Mouse (Mus musculus): Measurements from ENCODE around the gene Gcn1l1.

Gcn1l1 gene

DNA sequence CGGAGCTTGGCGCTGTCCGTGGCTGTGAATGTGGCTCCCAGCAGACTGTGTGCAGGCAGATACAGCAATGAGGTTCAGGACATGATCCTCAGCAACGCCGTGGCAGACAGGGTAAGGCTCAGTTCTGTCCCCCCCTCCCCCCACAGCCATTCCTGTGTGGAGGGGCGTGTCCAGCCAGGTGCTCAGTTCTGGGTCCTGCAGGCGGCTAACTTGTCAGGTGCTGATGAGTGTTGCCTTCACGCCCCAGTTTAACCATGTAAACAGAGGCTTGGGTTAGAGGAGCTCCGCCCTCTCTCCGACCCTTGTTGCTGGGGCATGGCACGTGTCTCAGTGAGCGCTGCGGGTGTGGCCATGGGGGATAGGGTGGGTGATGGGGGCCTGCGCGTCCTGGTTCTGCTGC lies 54.6 kb downstream of the Gcn1l1 start:
- no peak for DNase-seq

DNA sequence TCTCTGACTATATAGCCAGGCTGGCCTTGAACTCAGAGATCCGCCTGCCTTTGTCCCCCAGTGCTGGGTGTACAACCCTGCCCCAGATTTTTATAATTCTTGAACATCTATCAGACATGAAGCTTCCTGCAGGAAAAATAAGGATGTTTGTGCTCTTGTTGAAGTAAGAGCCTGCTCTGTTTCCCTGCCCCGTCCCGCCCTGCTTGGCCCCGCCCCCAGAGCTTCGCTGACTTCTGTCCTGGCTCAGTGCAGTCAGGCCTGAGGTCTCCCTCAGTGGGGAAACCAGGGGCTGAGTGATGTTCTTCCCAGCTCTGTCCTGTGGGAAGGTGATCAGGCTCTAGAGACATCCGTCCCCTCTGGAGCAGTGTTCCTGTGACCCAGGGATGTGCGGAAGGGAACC lies 57.6 kb downstream of the Gcn1l1 start:
- no peak for DNase-seq

DNA sequence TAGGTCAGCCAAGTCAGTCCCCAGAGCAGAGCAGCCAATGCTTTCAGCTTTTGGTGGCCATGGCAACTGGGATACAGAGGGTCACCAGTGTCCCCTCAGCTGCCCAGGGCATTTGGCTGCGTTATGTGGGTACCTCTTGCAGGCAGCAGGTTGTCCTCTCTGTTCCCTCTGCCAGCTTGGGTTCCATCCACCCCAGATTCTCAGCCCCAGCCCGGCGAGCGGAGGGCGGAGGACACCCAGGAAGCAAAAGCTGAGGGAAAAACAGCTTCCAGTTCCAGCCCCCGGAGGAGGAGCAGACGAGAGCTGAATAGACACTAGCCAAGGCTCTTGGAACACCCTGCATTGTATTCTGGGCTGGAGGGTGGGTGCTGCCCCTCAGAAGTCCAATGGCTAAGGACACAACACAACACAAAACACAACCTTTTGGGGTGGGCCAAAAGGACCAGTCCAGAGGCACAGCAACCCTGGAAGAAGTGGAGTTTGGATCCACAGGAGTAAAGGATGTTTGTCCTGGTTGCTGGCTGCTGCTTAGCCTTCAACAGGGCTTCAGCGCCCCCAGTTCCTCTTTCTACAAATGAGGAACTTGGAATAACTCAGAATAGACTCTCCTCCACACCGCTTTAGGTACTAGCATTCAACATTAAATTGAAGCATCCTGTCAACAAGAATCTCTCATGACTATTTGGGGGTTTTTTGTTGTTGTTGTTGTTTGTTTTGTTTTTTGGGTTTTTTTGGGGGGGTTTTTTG lies 58.8 kb downstream of the Gcn1l1 start:
- no peak for DNase-seq

DNA sequence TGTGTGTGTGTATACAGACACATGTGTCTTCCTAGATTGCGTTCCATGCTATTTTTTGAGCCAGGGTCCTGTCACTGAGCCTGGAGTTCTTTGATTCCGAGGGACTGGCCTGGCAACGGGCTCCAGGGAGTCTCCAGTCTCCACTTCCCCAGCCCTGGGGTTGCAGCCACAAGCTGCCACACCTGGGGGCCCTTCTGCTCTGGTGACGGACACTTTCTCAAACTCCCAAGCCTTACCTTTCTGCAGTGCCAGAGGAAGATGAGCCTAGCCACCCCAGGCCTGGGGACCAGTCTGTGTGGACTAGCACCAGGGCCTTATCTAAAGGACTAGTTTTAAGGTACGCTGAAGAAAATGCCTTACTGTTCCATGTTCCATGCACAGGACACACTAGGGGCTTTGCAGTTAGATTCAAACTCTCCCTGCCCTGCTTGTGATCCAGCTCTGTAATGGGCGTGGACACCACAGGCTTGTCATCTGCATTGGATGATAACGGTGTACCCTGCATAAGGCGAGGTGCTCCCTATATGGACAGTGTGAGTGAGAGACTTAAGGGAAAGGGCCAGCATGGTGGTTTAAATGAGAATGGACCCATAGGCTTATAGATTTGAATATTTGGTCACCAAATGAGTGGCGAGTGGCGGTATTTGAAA lies 61.3 kb downstream of the Gcn1l1 start:
- DNase-seq: no peak

DNA sequence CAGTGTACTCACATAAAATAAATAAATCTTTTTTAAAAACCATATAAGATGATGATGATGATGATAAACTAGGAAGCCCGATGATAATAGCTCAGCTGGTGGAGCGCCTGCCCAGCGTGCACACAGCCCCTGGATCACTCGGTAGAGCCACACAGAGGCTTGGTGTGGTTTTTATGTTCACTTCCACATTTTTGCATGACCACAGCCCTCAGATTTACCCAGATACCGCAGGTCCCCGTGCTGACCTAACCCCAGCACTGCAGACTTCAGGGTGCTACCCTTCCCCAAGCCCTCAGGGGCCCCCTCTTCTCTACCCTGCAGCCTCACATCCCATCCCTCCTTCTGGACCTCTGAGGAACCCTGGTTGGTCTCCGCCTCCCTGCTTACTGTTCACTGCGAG lies 63.0 kb downstream of the Gcn1l1 start:
- no peak for DNase-seq

DNA sequence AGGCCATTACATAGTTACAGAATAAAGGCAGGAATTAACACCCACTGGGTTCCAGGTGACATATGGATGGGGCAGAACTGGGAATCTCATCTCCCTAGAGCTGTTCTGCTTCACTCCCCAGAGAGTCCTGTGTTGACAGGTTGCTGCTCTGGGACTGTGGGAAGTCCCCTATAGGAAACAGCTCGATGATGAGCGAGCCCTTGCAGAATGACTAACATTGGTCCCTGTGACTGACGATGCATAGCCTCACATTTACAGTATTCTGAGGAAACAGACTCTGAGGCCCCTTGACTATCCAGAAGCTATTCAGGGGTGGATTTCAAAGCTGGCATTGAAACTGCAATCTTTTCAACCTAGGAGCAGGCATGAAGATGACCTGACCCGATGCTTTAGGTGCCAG lies 64.6 kb downstream of the Gcn1l1 start:
- no peak for DNase-seq

DNA sequence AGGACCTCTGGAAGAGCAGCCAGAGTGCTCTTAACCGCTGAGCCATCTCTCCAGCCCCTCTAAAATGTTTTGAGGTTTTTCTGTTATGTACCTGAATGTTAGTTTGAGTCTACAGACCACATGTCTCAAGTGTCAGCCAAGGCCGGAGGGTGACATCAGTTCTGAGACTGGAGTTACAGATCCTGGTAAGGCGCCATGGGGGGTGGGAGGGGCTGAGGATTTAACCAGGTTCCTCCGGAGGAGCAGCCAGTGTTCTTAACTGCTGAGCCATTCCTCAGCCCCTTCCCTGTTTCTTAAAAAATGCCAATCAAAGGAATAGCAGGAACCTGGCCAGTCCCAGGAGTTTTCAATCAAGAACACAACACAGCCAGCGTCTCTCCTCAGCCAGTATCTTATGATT lies 65.2 kb downstream of the Gcn1l1 start:
- DNase-seq: no peak

DNA sequence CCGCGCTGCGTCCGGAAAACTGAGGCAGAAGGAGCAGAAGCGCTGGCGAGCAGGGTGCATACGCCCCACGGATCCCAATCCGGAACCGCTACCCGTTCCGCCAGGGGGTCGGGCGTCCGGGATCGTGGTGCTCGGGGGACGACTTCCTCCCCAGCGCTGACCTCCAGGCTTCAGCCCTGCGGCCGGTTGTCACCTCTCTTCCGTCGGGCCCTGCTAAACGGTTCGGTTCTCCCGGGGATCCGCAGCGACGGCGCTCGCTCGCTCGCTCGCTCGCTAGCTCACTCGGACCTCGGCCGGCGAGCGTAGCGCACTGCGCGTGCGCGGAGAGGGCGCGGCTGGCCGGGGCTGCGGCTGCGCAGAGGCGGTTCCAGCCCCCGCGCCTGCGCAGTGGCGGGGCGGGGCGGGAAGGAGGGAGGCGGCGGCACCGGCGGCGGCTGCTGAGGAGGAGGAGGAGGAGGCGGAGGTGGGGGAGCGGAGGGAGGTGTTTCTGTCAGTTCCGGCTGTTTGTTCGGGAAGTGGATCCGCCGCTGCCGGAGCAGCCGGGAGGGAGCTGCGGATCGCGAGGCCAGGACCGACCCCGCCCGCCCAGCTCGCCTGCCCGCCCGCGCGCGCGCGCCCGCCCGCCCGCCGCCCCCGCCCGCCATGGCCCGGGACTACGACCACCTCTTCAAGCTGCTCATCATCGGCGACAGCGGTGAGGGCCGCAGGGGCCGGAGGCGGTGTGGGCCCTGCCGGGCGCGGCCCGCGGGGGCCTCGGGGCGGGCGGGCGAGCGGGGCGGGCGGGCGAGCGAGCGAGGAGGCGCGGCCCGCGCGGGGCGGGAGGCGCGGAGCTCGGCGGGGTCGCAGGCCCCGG lies 66.7 kb downstream of the Gcn1l1 start, which contains the start of gene Rab35:
Gene Rab35 (plus strand): TSS at position 404 of the 853 bp plus-strand sequence.
- DNase-seq: peak; percentile 97

DNA sequence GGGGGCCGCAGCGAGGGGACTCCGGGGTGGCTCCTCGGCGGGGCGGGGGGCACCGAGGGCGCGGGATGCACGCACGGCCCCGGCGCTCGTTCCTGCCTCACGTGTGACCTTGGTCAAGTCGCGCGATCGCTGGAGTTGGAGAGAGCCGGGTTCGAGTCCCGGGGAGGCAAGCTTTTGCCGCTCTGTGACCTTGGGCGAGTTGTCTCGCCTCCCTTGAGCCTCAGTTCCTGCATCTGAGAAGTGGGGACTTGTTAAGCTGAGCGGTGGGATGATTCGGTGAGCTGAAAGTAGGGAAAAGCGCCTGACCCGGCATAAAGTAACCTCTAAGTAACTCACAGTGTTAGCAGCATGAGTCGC lies 67.3 kb downstream of the Gcn1l1 start:
- DNase-seq: peak; percentile 46

DNA sequence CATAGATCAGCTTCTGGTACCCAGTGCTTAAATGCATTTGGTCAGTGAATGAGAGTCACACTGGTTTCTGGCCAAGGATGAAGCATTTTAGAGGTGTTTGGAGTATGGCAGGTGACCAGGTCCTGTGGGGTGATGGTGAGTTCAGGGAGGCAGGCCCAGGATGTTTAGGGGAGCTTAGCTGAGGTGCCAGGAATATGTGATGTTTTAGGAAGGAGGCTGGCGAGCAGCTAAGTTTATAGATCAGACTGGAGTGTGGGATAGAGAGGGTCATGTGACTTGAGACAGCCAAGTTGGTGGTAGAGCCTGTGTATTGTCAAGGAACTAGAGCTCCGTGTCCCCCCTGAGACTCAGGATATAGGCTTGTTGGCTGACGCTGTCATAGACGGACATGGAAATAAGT lies 68.0 kb downstream of the Gcn1l1 start:
- DNase-seq: no peak

DNA sequence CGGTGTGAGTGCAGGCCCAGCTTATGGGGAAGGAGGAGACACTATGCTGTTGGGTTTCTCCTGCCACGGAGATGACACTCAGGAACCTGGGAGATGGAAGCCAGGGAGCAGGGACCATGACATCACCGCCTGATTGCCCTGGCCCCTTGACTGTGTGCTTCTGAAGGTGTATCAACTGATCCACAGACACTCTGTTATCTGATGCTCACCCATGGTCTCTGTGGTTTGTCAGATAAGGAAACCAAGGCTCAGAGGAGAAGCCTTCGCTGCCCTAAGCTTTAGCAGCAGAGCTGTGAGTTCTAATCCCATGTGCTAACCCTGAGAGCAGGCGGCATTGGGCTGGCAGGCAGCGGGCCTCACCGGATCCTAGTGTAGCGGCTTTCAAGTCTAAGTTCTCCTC lies 69.0 kb downstream of the Gcn1l1 start:
- no peak for DNase-seq

DNA sequence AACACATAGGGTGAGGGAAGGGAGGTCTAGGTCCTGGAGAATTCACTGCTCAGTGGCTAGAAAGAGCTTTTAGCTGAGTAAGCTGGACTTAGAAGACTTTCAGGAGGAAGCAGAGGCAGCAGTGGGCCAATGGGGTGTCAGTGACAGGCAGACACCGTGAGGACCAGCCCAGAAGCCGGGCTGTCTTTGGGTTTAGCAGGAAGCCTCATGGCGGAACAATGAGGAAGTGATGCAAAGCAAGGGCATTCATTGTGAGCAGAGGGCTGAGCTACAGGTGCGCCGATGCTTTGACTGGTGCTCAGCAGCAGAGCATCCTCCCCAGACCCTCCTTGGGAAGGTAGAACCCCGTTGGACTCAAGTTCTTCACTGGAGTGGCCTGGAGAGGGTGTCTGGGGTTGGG lies 70.5 kb downstream of the Gcn1l1 start:
- DNase-seq: no peak

DNA sequence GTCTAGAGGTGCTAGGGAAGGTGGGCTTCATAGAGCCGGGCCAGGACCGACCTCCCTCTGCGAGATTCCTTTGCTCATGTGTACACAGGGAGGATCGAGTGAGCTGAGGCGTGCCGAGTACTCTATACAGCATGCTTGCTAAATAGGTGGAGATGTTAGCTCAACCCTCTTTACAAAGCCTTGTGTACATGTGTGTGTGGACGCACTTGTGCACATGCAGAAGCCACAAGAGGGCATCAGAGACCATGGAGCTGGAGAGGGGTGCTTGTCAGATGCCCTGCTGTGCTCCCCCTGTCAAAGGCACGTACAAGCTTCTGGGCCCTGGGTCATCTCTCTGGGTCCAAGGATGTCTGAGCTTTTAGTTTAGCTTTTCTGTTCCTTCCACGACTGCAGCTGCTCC lies 79.1 kb downstream of the Gcn1l1 start:
- no peak for DNase-seq

DNA sequence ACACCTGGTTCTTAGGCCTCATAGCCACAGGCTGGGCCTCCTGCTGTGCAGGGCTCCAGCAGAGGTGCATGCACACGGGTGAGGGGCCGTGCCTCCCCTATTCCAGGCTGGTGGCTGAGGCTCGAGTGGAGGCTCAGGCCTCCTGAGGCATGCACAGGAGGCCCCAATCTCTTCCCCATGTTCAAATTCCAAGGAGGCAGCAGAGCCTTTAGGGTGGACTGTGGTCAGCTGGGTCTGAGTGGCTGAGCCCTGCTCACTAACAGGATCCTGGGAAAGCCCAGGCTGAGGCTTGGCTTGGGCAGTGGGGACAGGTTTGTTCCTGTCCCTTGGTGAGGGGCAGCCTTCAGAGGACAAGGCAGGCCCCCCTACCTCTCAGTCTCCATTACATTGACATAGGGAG lies 83.8 kb downstream of the Gcn1l1 start:
- peak; percentile 50 for DNase-seq

DNA sequence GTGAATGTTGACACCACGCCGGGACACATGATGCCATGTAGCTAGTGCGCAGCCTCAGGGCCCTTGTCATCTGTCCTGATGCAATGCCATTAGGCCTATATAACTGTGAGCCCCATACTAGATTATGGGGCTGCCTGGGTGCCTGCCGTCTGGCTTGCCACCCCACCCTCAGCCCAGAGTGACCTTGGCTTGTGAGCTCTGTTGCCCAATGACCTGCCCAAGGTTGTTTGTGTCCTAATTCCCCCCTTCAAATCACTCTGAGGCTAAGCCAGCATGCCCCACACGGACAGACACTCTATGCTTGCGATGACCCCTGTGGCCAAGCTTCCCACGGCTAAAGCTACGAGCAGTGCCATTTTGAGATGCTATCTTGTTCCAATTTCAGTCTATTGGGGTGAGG lies 84.6 kb downstream of the Gcn1l1 start:
- DNase-seq: no peak

DNA sequence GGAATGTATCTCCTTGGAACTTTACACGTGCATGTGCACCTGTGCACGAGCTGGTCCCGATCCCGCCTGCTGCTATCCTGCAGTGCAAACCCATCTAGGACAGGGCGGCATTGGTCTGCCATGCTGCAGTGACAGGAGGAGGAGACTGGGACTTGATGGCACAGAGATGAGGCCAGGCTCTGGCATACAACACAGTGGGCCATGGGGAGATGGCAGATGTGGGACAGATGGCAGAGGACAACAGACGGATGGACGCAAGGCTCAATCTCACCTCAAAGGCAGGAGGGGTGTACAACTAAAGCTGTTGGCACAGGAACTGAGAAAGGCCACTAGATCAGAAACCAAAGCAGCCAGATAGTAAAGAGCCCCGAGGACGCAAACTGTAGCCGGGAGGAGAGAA lies 85.8 kb downstream of the Gcn1l1 start:
- DNase-seq: no peak

DNA sequence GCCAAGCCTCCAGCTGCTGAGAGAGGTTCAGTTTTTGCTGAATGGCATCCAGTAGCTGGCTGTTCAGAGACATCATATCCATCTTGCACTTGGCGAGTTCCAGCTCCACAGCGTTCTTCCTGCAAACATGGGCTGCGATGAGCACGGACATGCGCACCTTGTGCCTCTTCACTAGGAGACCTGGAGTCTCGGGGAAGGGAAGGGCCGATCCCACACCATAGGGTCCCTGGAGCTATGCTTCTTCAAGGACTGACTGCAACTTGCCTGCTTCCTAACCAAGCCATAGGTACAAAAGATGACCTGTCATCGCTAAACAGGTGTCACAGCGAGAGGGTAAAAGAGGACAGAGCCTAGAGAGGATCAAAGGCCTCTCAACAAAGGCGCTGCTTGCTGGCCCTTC lies 86.8 kb downstream of the Gcn1l1 start:
- no peak for DNase-seq

DNA sequence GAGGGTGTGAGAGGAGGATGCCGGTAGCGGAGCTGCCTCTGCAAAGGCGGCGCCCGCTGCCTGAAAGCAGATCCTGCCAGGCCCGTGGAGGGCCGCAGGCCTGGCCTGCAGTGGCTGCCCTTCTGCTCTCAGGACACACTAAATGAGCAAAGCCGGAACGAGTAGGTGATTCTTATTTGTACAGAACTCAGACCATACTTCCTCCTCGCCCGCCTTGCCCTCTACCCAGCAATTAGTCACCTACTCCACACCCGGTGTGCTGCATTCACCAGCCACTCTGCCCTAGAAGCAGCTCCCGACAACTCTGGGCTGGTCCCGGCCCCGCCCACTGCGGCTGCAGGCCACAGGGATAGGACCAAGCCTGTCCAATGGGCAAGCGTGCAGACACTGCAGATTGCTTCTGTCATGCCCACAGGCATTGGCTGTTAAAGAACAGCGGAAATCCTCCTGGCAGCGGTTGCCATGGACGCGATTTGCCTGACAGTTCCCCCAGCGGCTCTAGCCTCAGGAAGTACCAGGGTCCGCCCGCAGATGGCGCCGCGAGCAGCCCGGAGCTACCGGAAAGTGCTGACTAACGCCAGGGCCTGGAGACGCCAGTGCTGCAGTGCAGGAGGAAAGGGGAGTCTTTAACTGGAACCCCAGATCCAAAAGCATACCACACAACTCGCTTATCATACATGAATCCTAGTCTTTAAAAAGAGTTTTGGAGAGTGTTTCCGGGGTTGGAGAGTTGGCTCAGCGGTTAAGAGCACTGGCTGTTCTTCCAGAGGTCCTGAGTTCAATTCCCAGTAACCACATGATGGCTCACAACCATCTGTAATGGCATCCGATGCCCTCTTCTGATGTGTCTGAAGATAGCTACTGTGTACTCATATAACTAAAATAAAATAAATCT lies 87.9 kb downstream of the Gcn1l1 start:
- peak; percentile 99 for DNase-seq

DNA sequence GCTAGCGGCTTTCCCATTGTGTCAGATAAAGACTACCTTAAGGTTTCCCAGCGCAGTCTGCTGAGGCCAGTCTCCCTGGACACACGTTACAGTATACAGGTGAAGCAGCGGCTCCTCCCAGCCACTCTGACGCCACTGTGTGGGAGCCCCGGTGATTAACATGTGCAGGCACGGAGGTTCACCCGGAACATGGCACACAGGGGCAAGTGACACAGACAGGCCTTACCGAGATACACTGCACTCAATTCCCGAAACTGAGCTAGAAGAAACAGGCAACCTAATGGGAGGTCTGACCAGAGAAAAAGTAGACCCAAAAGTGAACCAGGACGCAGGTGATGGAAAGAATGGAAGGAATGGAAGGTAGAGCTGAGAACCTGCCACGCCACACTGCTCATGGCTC lies 88.7 kb downstream of the Gcn1l1 start:
- DNase-seq: no peak

DNA sequence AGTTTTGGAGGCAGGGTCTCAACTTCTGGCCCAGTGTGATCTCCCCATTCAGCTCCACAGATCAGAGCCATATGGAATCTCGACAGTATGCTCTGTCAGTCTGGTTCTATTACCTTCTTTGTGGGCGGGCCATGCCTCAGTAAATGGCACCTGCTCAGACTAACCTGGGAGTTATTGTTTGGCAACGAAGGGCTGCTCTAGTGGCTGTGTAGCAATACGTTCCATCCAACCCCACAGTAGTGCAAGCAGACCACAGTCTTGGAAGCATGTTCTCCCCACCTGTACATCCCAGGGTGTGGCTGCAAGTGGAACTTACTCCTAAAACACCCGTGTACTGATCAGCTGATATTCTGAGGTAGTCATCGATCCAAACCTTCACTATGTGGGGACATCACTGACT lies 91.6 kb downstream of the Gcn1l1 start:
- no peak for DNase-seq

DNA sequence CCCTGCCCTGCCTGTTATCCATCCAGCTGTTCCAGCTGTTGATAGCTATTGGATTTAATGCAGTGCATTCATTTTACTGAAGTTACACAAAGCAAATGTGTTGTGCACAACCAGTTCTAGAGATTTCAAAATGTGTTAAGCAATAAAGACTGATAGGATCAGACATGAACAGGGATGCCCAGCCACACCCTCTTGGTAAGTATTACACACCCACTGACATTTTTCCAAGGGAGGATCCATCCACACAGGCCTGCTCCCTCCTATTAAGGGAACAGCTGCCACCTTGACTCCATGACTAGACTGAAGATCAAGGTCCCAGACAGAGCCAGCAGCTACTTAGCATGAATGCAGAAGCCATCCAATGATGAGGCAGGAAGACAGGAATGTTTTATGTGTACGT lies 92.2 kb downstream of the Gcn1l1 start:
- no peak for DNase-seq

DNA sequence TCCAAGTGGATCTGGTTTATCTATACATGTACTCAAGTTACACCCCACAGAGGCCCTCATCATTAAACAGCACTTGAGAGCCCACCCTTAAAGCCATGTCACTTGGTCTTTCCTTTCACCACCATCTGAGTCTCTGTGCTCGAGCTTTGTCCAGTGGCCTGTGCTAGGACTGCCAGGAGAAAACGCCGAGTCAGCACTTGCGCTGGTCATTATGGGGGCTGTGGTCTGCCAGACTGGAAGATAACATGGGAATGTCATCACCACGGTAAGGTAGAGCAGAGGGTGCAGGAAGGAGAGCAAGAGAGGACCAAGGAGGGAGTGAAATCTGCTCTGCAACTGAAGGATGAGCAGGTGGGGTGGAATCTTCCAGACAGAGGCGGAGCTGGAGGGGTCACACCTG lies 93.3 kb downstream of the Gcn1l1 start:
- no peak for DNase-seq

DNA sequence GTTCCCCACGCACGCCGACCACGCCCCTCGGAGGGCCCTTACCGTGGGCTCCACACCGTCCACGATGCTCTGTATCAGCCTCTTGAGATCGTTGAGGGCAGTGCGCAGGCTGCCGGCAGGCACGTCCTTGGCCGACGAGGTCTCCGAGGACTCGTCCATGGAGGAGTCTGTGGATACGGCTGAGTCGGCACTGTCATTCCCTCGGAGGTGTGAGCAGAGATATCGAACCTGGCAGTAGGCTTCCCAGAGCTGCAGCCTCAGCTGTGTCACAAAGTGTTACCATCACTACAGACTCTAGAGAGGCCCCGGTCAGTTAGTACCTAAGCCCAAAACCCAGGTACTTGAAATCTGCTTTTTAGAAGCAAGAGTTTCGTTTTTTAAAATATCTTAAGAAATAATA lies 97.6 kb downstream of the Gcn1l1 start:
- no peak for DNase-seq
